Mouse (Mus musculus): Measurements from ENCODE around the gene Atg9a.

GRCm38 (mm10) chr1:75219531-75219930 lies 27.5 kb upstream of the Atg9a start, which contains the start of gene Tuba4a:
- TF ChIP-seq POLR2A (IDR thresholded peaks at IDR 0.05; ENCODE audit: control insufficient read depth, extremely low read depth, insufficient read depth, low read length, poor library complexity) (no peak), CTCF (IDR thresholded peaks at IDR 0.05; ENCODE audit: borderline replicate concordance, control insufficient read depth, extremely low read depth, insufficient read depth, low read length, poor library complexity) (no peak)

Measured in thymus, adult 2 months (tissue).